In genomic region chr1:125574219-125574618, GRCm38 (mm10) we compare ENCODE assay signal across 8 mouse cellular contexts. TPM values are rescaled to one million over a fixed set of nuclear protein-coding genes. Genes with fewer than 3 reads are reported as not detected.
DNase-seq lines count a peak whose midpoint lies in the region; ATAC-seq and TF ChIP-seq lines count a peak whose summit lies in the region.

No protein-coding gene starts in this region.

- TF ChIP-seq CTCF in E14TG2a.4 (conservative IDR thresholded peaks at IDR 0.05; ENCODE audit: low read length), result peak; percentile 61
- TF ChIP-seq CTCF in bone marrow macrophage, adult 2 months (IDR thresholded peaks at IDR 0.05; ENCODE audit: low read depth, low read length), result peak; percentile 74; the same call in 1 of the 2 replicates

- no peak overlapping the region for H3K27ac ChIP-seq in bone marrow macrophage, adult 2 months (ENCODE audit: insufficient read depth, low read depth, low read length)

- peaks cover 43% of the 10 kb centered on the region for H3K36me3 ChIP-seq in E14TG2a.4 (ENCODE audit: insufficient read depth, low read length)

- TF ChIP-seq POLR2A in bone marrow macrophage, adult 2 months (IDR thresholded peaks at IDR 0.05; ENCODE audit: borderline replicate concordance, low read depth, low read length), result no peak

- peak; percentile 12 to 17 for DNase-seq in kidney, postnatal 4 days
- no peak for DNase-seq in kidney, postnatal 25 days
- DNase-seq in c-Kit-positive CD71-positive TER-119-positive erythroid progenitor cells, embryonic 14.5 days (ENCODE audit: low spot score), result no peak
- no peak for DNase-seq in layer of hippocampus, postnatal 10 days (ENCODE audit: low spot score in 2 of 2)
- no peak for DNase-seq in frontal cortex, postnatal 14 days (ENCODE audit: low spot score in 2 of 2)

- ATAC-seq in megakaryocyte progenitor cell, adult 5-6 weeks (replicated peaks; ENCODE audit: poor library complexity), result peak; percentile 59

- H3K4me3 ChIP-seq in E14TG2a.4 (replicated peaks; ENCODE audit: low read length), result no peak overlapping the region
- H3K4me3 ChIP-seq in bone marrow macrophage, adult 2 months (ENCODE audit: insufficient read depth, low read length), result no peak overlapping the region

- no peaks in the 10 kb centered on the region for H3K4me1 ChIP-seq in E14TG2a.4 (replicated peaks; ENCODE audit: low read depth, low read length)
- H3K4me1 ChIP-seq in bone marrow macrophage, adult 2 months (ENCODE audit: control insufficient read depth, insufficient read depth, low read length), result peaks cover 4% of the 10 kb centered on the region

- no peaks in the 10 kb centered on the region for H3K9me3 ChIP-seq in E14TG2a.4 (ENCODE audit: low read length)

- no peaks in the 10 kb centered on the region for H3K27me3 ChIP-seq in E14TG2a.4 (ENCODE audit: insufficient read depth, low read length)

RNA-seq across cellular contexts. Expression of gene Slc35f5, which starts 13.8 kb away (rescaled TPM):
- 37.1 and 37.3 TPM in 2 replicates for polyA plus RNA-seq in bone marrow macrophage, adult 2 months (2012; ENCODE audit: insufficient read depth, insufficient read length, missing spikeins)
- total RNA-seq in megakaryocyte progenitor cell, adult 5-6 weeks (2015), result 10.4 and 11.1 TPM in 2 replicates
- total RNA-seq in megakaryocyte progenitor cell, adult 5-6 weeks (2017), result 8.9 and 14.0 TPM in 2 replicates
- 10 to 100 TPM; 32.3 to 36.5 TPM for total RNA-seq in layer of hippocampus, postnatal 10 days (2021)

Comparison
In these comparisons a context has a peak if more than half of its experiments do, and no peak if none do; other contexts are left out.
1. DNase-seq: peak in kidney, postnatal 4 days (2 of 2); none in kidney, postnatal 25 days (0 of 2), c-Kit-positive CD71-positive TER-119-positive erythroid progenitor cells, embryonic 14.5 days (single experiment), layer of hippocampus, postnatal 10 days (0 of 2) and frontal cortex, postnatal 14 days (0 of 2).